Mouse (Mus musculus): ENCODE measurements at regions not wholly inside any gene's neighbourhood (a gene's known extent, or its start where the extent isn't known, plus 50 kb on each side); places are given as distances from the start of the nearest gene placed in this dataset.

- Histone ChIP-seq H3K9ac (no peak overlapping the region), H3K9me3 (no peaks in the 10 kb centered on the region), H3K4me3 (no peak overlapping the region), H3K27ac (no peak overlapping the region), H3K4me2 (no peak overlapping the region), H3K4me1 (no peaks in the 10 kb centered on the region), H3K36me3 (no peaks in the 10 kb centered on the region), H3K27me3 (no peaks in the 10 kb centered on the region)
- 78% methylated on average over 2 of the region's 2 CpGs for WGBS
- no peak for ATAC-seq (ENCODE audit: insufficient number of reproducible peaks, insufficient read depth, low FRiP score, low TSS enrichment, low read depth)
Measured at GRCm38 (mm10) chr3:78716691-78717090, 569.6 kb downstream of the Rapgef2 start.

- ATAC-seq (ENCODE audit: insufficient number of reproducible peaks, insufficient read depth, low FRiP score, low TSS enrichment, low read depth) = no peak
- Histone ChIP-seq H3K4me3 (no peak overlapping the region), H3K36me3 (no peaks in the 10 kb centered on the region), H3K27me3 (no peaks in the 10 kb centered on the region), H3K4me2 (no peak overlapping the region), H3K9me3 (no peaks in the 10 kb centered on the region), H3K27ac (no peak overlapping the region), H3K4me1 (no peaks in the 10 kb centered on the region), H3K9ac (no peak overlapping the region)
- 75% methylated on average over 1 of the region's 1 CpGs for WGBS
Measured at GRCm38 (mm10) chr3:78707687-78708086, 578.6 kb downstream of the Rapgef2 start.

- Histone ChIP-seq H3K27ac (no peak overlapping the region), H3K4me2 (no peak overlapping the region), H3K9me3 (no peaks in the 10 kb centered on the region), H3K27me3 (no peaks in the 10 kb centered on the region), H3K4me1 (no peaks in the 10 kb centered on the region), H3K36me3 (no peaks in the 10 kb centered on the region), H3K9ac (no peak overlapping the region), H3K4me3 (no peak overlapping the region)
- 0 out of 2 replicates have a peak, but pooled peaks have one; percentile 26 for ATAC-seq (ENCODE audit: insufficient number of reproducible peaks, insufficient read depth, low FRiP score, low TSS enrichment, low read depth)
- 48% methylated on average over 5 of the region's 5 CpGs for WGBS
Measured at GRCm38 (mm10) chr3:78698936-78699335, 587.4 kb downstream of the Rapgef2 start.

GRCm38 (mm10) chr3:78691499-78691898 is 594.8 kb downstream of the Rapgef2 start:
- Histone ChIP-seq H3K27ac (no peak overlapping the region), H3K4me3 (no peak overlapping the region), H3K4me2 (no peak overlapping the region), H3K9me3 (no peaks in the 10 kb centered on the region), H3K36me3 (no peaks in the 10 kb centered on the region), H3K9ac (no peak overlapping the region), H3K27me3 (no peaks in the 10 kb centered on the region), H3K4me1 (no peaks in the 10 kb centered on the region)
- 60% methylated on average over 3 of the region's 3 CpGs for WGBS
- ATAC-seq (ENCODE audit: insufficient number of reproducible peaks, insufficient read depth, low FRiP score, low TSS enrichment, low read depth) = no peak

- H3K27me3 ChIP-seq = no peaks in the 10 kb centered on the region
- no peak overlapping the region for H3K9ac ChIP-seq
- no peaks in the 10 kb centered on the region for H3K9me3 ChIP-seq
- H3K27ac ChIP-seq = no peak overlapping the region
- no peak for ATAC-seq (ENCODE audit: insufficient number of reproducible peaks, insufficient read depth, low FRiP score, low TSS enrichment, low read depth)
- H3K4me3 ChIP-seq = no peak overlapping the region
- no peak overlapping the region for H3K4me2 ChIP-seq
- peaks cover 3% of the 10 kb centered on the region; the same call in 1 of the 2 replicates for H3K4me1 ChIP-seq
- no peaks in the 10 kb centered on the region for H3K36me3 ChIP-seq
- 78% methylated on average over 1 of the region's 1 CpGs for WGBS
Measured at GRCm38 (mm10) chr3:78677656-78678055, 608.7 kb downstream of the Rapgef2 start.

GRCm38 (mm10) chr3:78676806-78677205 is 609.5 kb downstream of the Rapgef2 start:
- no peak overlapping the region for H3K4me2 ChIP-seq
- no peak overlapping the region for H3K27ac ChIP-seq
- H3K9ac ChIP-seq = no peak overlapping the region
- no peaks in the 10 kb centered on the region for H3K36me3 ChIP-seq
- ATAC-seq (ENCODE audit: insufficient number of reproducible peaks, insufficient read depth, low FRiP score, low TSS enrichment, low read depth) = no peak
- no peaks in the 10 kb centered on the region for H3K27me3 ChIP-seq
- H3K9me3 ChIP-seq = no peaks in the 10 kb centered on the region
- peaks cover 3% of the 10 kb centered on the region; the same call in 1 of the 2 replicates for H3K4me1 ChIP-seq
- WGBS = 50% methylated on average over 2 of the region's 2 CpGs
- H3K4me3 ChIP-seq = no peak overlapping the region

- Histone ChIP-seq H3K27ac (no peak overlapping the region), H3K27me3 (no peaks in the 10 kb centered on the region), H3K9me3 (no peaks in the 10 kb centered on the region), H3K36me3 (no peaks in the 10 kb centered on the region), H3K4me1 (no peaks in the 10 kb centered on the region), H3K4me2 (no peak overlapping the region), H3K4me3 (no peak overlapping the region), H3K9ac (no peak overlapping the region)
- 82% methylated on average over 5 of the region's 5 CpGs for WGBS
- no peak for ATAC-seq (ENCODE audit: insufficient number of reproducible peaks, insufficient read depth, low FRiP score, low TSS enrichment, low read depth)
Measured at GRCm38 (mm10) chr3:78674529-78675187, 611.7 kb downstream of the Rapgef2 start.

- Histone ChIP-seq H3K9ac (no peak overlapping the region), H3K36me3 (no peaks in the 10 kb centered on the region), H3K27ac (no peak overlapping the region), H3K4me1 (no peaks in the 10 kb centered on the region), H3K4me3 (no peak overlapping the region), H3K27me3 (no peaks in the 10 kb centered on the region), H3K4me2 (no peak overlapping the region), H3K9me3 (no peaks in the 10 kb centered on the region)
- ATAC-seq (ENCODE audit: insufficient number of reproducible peaks, insufficient read depth, low FRiP score, low TSS enrichment, low read depth) = no peak
Measured at GRCm38 (mm10) chr3:78668050-78668449, 618.3 kb downstream of the Rapgef2 start.

- H3K9ac ChIP-seq = no peak overlapping the region
- no peak for ATAC-seq (ENCODE audit: insufficient number of reproducible peaks, insufficient read depth, low FRiP score, low TSS enrichment, low read depth)
- 77% methylated on average over 4 of the region's 4 CpGs for WGBS
- no peaks in the 10 kb centered on the region for H3K36me3 ChIP-seq
- no peaks in the 10 kb centered on the region for H3K27me3 ChIP-seq
- no peaks in the 10 kb centered on the region for H3K9me3 ChIP-seq
- H3K27ac ChIP-seq = no peak overlapping the region
- H3K4me1 ChIP-seq = no peaks in the 10 kb centered on the region
- no peak overlapping the region for H3K4me3 ChIP-seq
- no peak overlapping the region for H3K4me2 ChIP-seq
Measured at GRCm38 (mm10) chr3:78667374-78668023, 618.8 kb downstream of the Rapgef2 start.

GRCm38 (mm10) chr3:78648115-78648514 is 638.2 kb downstream of the Rapgef2 start:
- Histone ChIP-seq H3K36me3 (no peaks in the 10 kb centered on the region), H3K4me1 (no peaks in the 10 kb centered on the region), H3K9me3 (no peaks in the 10 kb centered on the region), H3K9ac (no peak overlapping the region), H3K4me3 (no peak overlapping the region), H3K4me2 (no peak overlapping the region), H3K27ac (no peak overlapping the region), H3K27me3 (no peaks in the 10 kb centered on the region)
- WGBS = 78% methylated on average over 2 of the region's 2 CpGs
- no peak for ATAC-seq (ENCODE audit: insufficient number of reproducible peaks, insufficient read depth, low FRiP score, low TSS enrichment, low read depth)

GRCm38 (mm10) chr3:78635386-78635785 is 650.9 kb downstream of the Rapgef2 start:
- no peaks in the 10 kb centered on the region for H3K4me1 ChIP-seq
- peaks cover 6% of the 10 kb centered on the region; the same call in 1 of the 2 replicates for H3K9me3 ChIP-seq
- no peak overlapping the region for H3K27ac ChIP-seq
- WGBS = 55% methylated on average over 4 of the region's 4 CpGs
- H3K4me3 ChIP-seq = no peak overlapping the region
- no peaks in the 10 kb centered on the region for H3K27me3 ChIP-seq
- ATAC-seq (ENCODE audit: insufficient number of reproducible peaks, insufficient read depth, low FRiP score, low TSS enrichment, low read depth) = no peak
- no peak overlapping the region for H3K9ac ChIP-seq
- no peak overlapping the region for H3K4me2 ChIP-seq
- H3K36me3 ChIP-seq = no peaks in the 10 kb centered on the region

GRCm38 (mm10) chr3:78618900-78619299 is 667.4 kb downstream of the Rapgef2 start:
- 43% methylated on average over 3 of the region's 3 CpGs for WGBS
- H3K27ac ChIP-seq = no peak overlapping the region
- H3K36me3 ChIP-seq = no peaks in the 10 kb centered on the region
- H3K4me2 ChIP-seq = no peak overlapping the region
- H3K4me1 ChIP-seq = no peaks in the 10 kb centered on the region
- H3K27me3 ChIP-seq = no peaks in the 10 kb centered on the region
- H3K9ac ChIP-seq = no peak overlapping the region
- H3K4me3 ChIP-seq = no peak overlapping the region
- no peaks in the 10 kb centered on the region for H3K9me3 ChIP-seq
- no peak for ATAC-seq (ENCODE audit: insufficient number of reproducible peaks, insufficient read depth, low FRiP score, low TSS enrichment, low read depth)
